Mouse (Mus musculus): ENCODE measurements around the gene Rag1.

DNA sequence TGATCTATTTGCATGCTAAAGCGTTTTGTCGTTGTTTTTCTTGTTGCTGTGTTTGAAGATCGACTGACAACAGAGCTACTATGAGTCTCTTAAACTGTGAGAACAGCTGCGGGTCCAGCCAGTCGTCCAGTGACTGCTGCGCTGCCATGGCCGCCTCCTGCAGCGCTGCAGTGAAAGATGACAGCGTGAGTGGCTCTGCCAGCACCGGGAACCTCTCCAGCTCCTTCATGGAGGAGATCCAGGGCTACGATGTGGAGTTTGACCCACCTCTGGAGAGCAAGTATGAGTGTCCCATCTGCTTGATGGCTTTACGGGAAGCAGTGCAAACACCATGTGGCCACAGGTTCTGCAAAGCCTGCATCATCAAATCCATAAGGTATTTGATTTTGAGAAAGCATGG, 35.1 kb upstream of the Rag1 start:
- TF ChIP-seq CTCF (IDR thresholded peaks at IDR 0.05; ENCODE audit: extremely low read depth, insufficient read depth, low read length), result no peak
- TF ChIP-seq POLR2A (IDR thresholded peaks at IDR 0.05; ENCODE audit: extremely low read depth, insufficient read depth, low read length), result no peak

Measured in cortical plate, adult 2 months (tissue).